16 mouse cellular contexts compared by ENCODE assay signal in genomic region chr17:86551561-86551960, GRCm38 (mm10). TPM values are rescaled to one million over a fixed set of nuclear protein-coding genes. Genes with fewer than 3 reads are reported as not detected.
"Had no signal": no experiment of that assay in that cellular context is flagged by ENCODE, and none has a peak within 500 bp of the region (broad histone marks: within the 10 kb centered on the region; RNA-seq: fewer than 3 reads in every experiment).

No protein-coding gene starts in this region.

- H3K4me3 ChIP-seq: liver, embryonic 12.5 days; midbrain, embryonic 10.5 days; midbrain, embryonic 12.5 days; myocyte; neural tube, embryonic 13.5 days; neural tube, embryonic 15.5 days; stomach, embryonic 15.5 days had no signal

- H3K4me1 ChIP-seq: liver, embryonic 12.5 days; stomach, embryonic 15.5 days had no signal

- DNase-seq: lung, embryonic 14.5 days; midbrain, embryonic 14.5 days; retina, postnatal 1 day; right cerebral cortex, adult 18-20 months; right cerebral cortex, postnatal 14 days; thymus, adult 2 months; thymus, postnatal 25 days had no signal

RNA-seq across cellular contexts. Expression of gene Gm10309, which starts 46.5 kb away (rescaled TPM):
- polyA plus RNA-seq: liver, adult 2 months; macrophage; thymus, adult 2 months had no signal
